Mouse (Mus musculus) intestine, embryonic 16.5 days (tissue): ENCODE measurements around the gene Zfp982. TPM values are rescaled to one million over a fixed set of nuclear protein-coding genes. Genes with fewer than 3 reads are reported as not detected.
"Not testable (repeated sequence)": the region's sequence is repeated elsewhere in the genome, so short reads cannot be mapped to it uniquely, and the experiment has no call there.

Experiments used
- ATAC-seq: fragments of 200-750 bp; cut with Nextera tagmentation; 2 replicates; pipeline ENCODE4 v1.8.0; 2017; ENCODE audit warnings: moderate TSS enrichment, moderate library complexity
- H3K27ac ChIP-seq: fragments of 300-500 bp; sonication (generic); 2 replicates; pipeline ENCODE4 v1.5.1; 2014; ENCODE audit warnings: mild to moderate bottlenecking, low read length
- H3K27me3 ChIP-seq: fragments of 300-500 bp; sonication (generic); replicated peaks from 2 replicates; pipeline ENCODE4 v1.6.1; 2014; ENCODE audit warnings: low read length, control low read depth, mixed read lengths; ENCODE audit not compliant: control insufficient read depth, insufficient read depth
- H3K36me3 ChIP-seq: fragments of 300-500 bp; sonication (generic); 2 replicates; pipeline ENCODE4 v1.6.1; 2014; ENCODE audit warnings: low read length, control low read depth; ENCODE audit not compliant: control insufficient read depth, insufficient read depth
- H3K4me1 ChIP-seq: fragments of 300-500 bp; sonication (generic); 2 replicates; pipeline ENCODE4 v1.6.1; 2014; ENCODE audit warnings: low read length, control low read depth, mixed read lengths; ENCODE audit not compliant: control insufficient read depth, insufficient read depth
- H3K4me2 ChIP-seq: fragments of 300-500 bp; sonication (generic); 2 replicates; pipeline ENCODE4 v1.6.1; 2014; ENCODE audit warnings: low read depth, low read length, control low read depth
- H3K4me3 ChIP-seq: fragments of 300-500 bp; sonication (generic); 2 replicates; pipeline ENCODE4 v1.5.1; 2014; ENCODE audit warnings: mild to moderate bottlenecking, low read length
- H3K9ac ChIP-seq: fragments of 300-500 bp; sonication (generic); 2 replicates; pipeline ENCODE4 v1.6.1; 2014; ENCODE audit warnings: low read depth, low read length
- H3K9me3 ChIP-seq: fragments of 300-500 bp; sonication (generic); 2 replicates; pipeline ENCODE4 v1.6.1; 2016; ENCODE audit warnings: low read length, control low read depth; ENCODE audit not compliant: control insufficient read depth
- WGBS: fragments of 180-500 bp; shearing (Covaris S2); extraction: QIAGEN DNeasy Blood & Tissue Kit; methylation state at CpG from one replicate; pipeline ENCODE4 v1.1.7; 2014; 5-methylcytosine and 5-hydroxymethylcytosine counted together
- polyA plus RNA-seq: library from polyadenylated mRNA; unstranded; fragments of >200 nt; fragmentation: Nextera tagmentation; extraction: Ambion mirVana; gene quantifications from 2 replicates; pipeline ENCODE4 v1.2.1, GENCODE M21; 2015

Zfp982 gene
- polyA plus RNA-seq: 2.9 and 3.1 TPM in 2 replicates

GRCm38 (mm10) chr4:147492117-147492516 lies at the start of gene Zfp982:
Gene Zfp982, plus strand, starts transcription at chr4:147492417.
- H3K36me3 ChIP-seq, ATAC-seq, H3K4me3 ChIP-seq, H3K4me1 ChIP-seq, H3K4me2 ChIP-seq, H3K27me3 ChIP-seq, H3K9ac ChIP-seq, H3K27ac ChIP-seq: not testable (repeated sequence)
- H3K9me3 ChIP-seq: peaks cover 16% of the 10 kb centered on the region
- WGBS: 88% methylated on average over 7 of the region's 7 CpGs

- H3K4me2 ChIP-seq: peak overlapping the region; percentile 96
- peak; percentile 100 for ATAC-seq
- not testable (repeated sequence) for H3K27me3 ChIP-seq, H3K4me1 ChIP-seq, H3K9me3 ChIP-seq, H3K36me3 ChIP-seq
- H3K9ac ChIP-seq: peak overlapping the region; percentile 83
- H3K4me3 ChIP-seq: peak overlapping the region; percentile 59
- peak overlapping the region; percentile 52 for H3K27ac ChIP-seq
- 9% methylated on average over 52 of the region's 52 CpGs for WGBS
Observed at GRCm38 (mm10) chr4:147442649-147443553, 49.3 kb upstream of the Zfp982 start.

- H3K36me3 ChIP-seq, H3K4me1 ChIP-seq, H3K27me3 ChIP-seq, H3K9me3 ChIP-seq, ATAC-seq, H3K27ac ChIP-seq: not testable (repeated sequence)
- Histone ChIP-seq H3K4me3 (peak overlapping the region; percentile 59), H3K9ac (peak overlapping the region; percentile 83), H3K4me2 (peak overlapping the region; percentile 96)
- 45% methylated on average over 8 of the region's 8 CpGs for WGBS
Observed at GRCm38 (mm10) chr4:147443554-147443927, 48.7 kb upstream of the Zfp982 start.

GRCm38 (mm10) chr4:147445371-147445770 lies 46.8 kb upstream of the Zfp982 start:
- not testable (repeated sequence) for H3K9me3 ChIP-seq, H3K4me1 ChIP-seq, ATAC-seq, H3K4me3 ChIP-seq, H3K36me3 ChIP-seq, H3K27me3 ChIP-seq, H3K27ac ChIP-seq, H3K9ac ChIP-seq, H3K4me2 ChIP-seq

- Histone ChIP-seq H3K9ac (no peak overlapping the region), H3K27me3 (no peaks in the 10 kb centered on the region), H3K4me1 (no peaks in the 10 kb centered on the region), H3K27ac (no peak overlapping the region), H3K4me2 (no peak overlapping the region), H3K36me3 (no peaks in the 10 kb centered on the region), H3K4me3 (no peak overlapping the region), H3K9me3 (no peaks in the 10 kb centered on the region)
- ATAC-seq: no peak
- 69% methylated on average over 2 of the region's 2 CpGs for WGBS
Observed at GRCm38 (mm10) chr4:147448358-147448757, 43.9 kb upstream of the Zfp982 start.

GRCm38 (mm10) chr4:147449099-147449581 lies 43.1 kb upstream of the Zfp982 start:
- H3K9ac ChIP-seq: peak overlapping the region; percentile 37
- ATAC-seq: no peak; the same call in 1 of the 2 replicates
- H3K36me3 ChIP-seq: no peaks in the 10 kb centered on the region
- 42% methylated on average over 13 of the region's 13 CpGs for WGBS
- H3K4me1 ChIP-seq: no peaks in the 10 kb centered on the region
- no peaks in the 10 kb centered on the region for H3K9me3 ChIP-seq
- peak overlapping the region; percentile 39 for H3K4me3 ChIP-seq
- no peaks in the 10 kb centered on the region for H3K27me3 ChIP-seq
- peak overlapping the region; percentile 39 for H3K4me2 ChIP-seq
- no peak overlapping the region for H3K27ac ChIP-seq

- 77% methylated on average over 2 of the region's 2 CpGs for WGBS
- not testable (repeated sequence) for ATAC-seq, H3K9ac ChIP-seq, H3K27ac ChIP-seq, H3K27me3 ChIP-seq, H3K4me2 ChIP-seq, H3K36me3 ChIP-seq, H3K4me3 ChIP-seq, H3K4me1 ChIP-seq, H3K9me3 ChIP-seq
Observed at GRCm38 (mm10) chr4:147449986-147450385, 42.2 kb upstream of the Zfp982 start.

- not testable (repeated sequence) for H3K27me3 ChIP-seq, H3K4me2 ChIP-seq, H3K4me1 ChIP-seq, H3K36me3 ChIP-seq, H3K27ac ChIP-seq, H3K4me3 ChIP-seq, H3K9ac ChIP-seq, ATAC-seq
- H3K9me3 ChIP-seq: peaks cover 30% of the 10 kb centered on the region
- WGBS: 88% methylated on average over 7 of the region's 7 CpGs
Observed at GRCm38 (mm10) chr4:147467207-147467606, 25.0 kb upstream of the Zfp982 start.

GRCm38 (mm10) chr4:147498772-147499613 lies 6.8 kb downstream of the Zfp982 start:
- H3K4me1 ChIP-seq, H3K36me3 ChIP-seq: not testable (repeated sequence)
- WGBS: 87% methylated on average over 5 of the region's 5 CpGs

More at GRCm38 (mm10) chr4:147498772-147499613, 6.8 kb downstream of the Zfp982 start:
- H3K4me3 ChIP-seq, H3K27me3 ChIP-seq, H3K9ac ChIP-seq, H3K27ac ChIP-seq, H3K9me3 ChIP-seq, ATAC-seq, H3K4me2 ChIP-seq: not testable (repeated sequence)
